Mouse (Mus musculus): ENCODE results near the gene Nfasc. TPM values are rescaled to one million over a fixed set of nuclear protein-coding genes. Genes with fewer than 3 reads are reported as not detected.

Gene Nfasc
- total and polyA plus RNA-seq, 3 experiments, result 0.04 TPM; not detected in 2

GRCm38 (mm10) chr1:132678935-132679334 is 62.7 kb downstream of the Nfasc start:
- dilution Hi-C loops (cut with MboI; ENCODE audit: extremely low pct_ligation_motif_present, extremely low pct_unique_long_range_greater_than_20kb, low sequenced_read_pairs), result no loop called here
- Histone ChIP-seq H3K9me3 (replicated peaks; ENCODE audit: low read length) (peaks cover 7% of the 10 kb centered on the region), H3K4me3 (replicated peaks in 1 of 3; ENCODE audit: low read depth in 2 of 3, low read length in 2 of 3, poor library complexity in 1 of 3) (no peak overlapping the region)

GRCm38 (mm10) chr1:132678076-132678475 is 63.5 kb downstream of the Nfasc start:
- peak; percentile 6 for DNase-seq (ENCODE audit: extremely low read depth)
- Histone ChIP-seq H3K79me2 (replicated peaks; ENCODE audit: control insufficient read depth, extremely low read depth, insufficient read depth, poor library complexity, severe bottlenecking) (no peaks in the 10 kb centered on the region), H3K9ac (ENCODE audit: insufficient read depth, low read depth) (no peak overlapping the region)

More at GRCm38 (mm10) chr1:132678935-132679334, 62.7 kb downstream of the Nfasc start:
- Histone ChIP-seq H3K27me3 (replicated peaks) (peaks cover 92% of the 10 kb centered on the region), H3K79me2 (replicated peaks; ENCODE audit: control insufficient read depth, extremely low read depth, insufficient read depth, poor library complexity, severe bottlenecking) (no peaks in the 10 kb centered on the region), H3K36me3 (replicated peaks in 1 of 2; ENCODE audit: control insufficient read depth in 1 of 2, insufficient read depth in 1 of 2, low read length in 1 of 2) (no peaks in the 10 kb centered on the region), H3K4me1 (ENCODE audit: control insufficient read depth in 1 of 2, insufficient read depth in 2 of 2) (no peaks in the 10 kb centered on the region), H3K27ac (ENCODE audit: insufficient read depth, low read depth) (no peak overlapping the region), H3K4me2 (ENCODE audit: insufficient read depth, low read depth, poor library complexity, severe bottlenecking) (no peak overlapping the region), H3K9ac (ENCODE audit: insufficient read depth, low read depth) (no peak overlapping the region)
- TF ChIP-seq EP300 (IDR thresholded peaks at IDR 0.05; ENCODE audit: low read length) (no peak), JUN (IDR thresholded peaks at IDR 0.05; ENCODE audit: insufficient read depth, low read depth, low read length) (no peak), MAZ (IDR thresholded peaks at IDR 0.05; ENCODE audit: low read depth, low read length) (no peak), E2F4 (IDR thresholded peaks at IDR 0.05; ENCODE audit: insufficient replicate concordance, low read depth, low read length) (no peak), RCOR1 (conservative IDR thresholded peaks at IDR 0.05; ENCODE audit: low read depth, low read length) (no peak), KAT2A (IDR thresholded peaks at IDR 0.05; ENCODE audit: insufficient replicate concordance, low read length) (no peak), ZMIZ1 (IDR thresholded peaks at IDR 0.05; ENCODE audit: low read depth, low read length) (no peak), NELFE (IDR thresholded peaks at IDR 0.05; ENCODE audit: low read depth, low read length) (no peak), MEF2A (IDR thresholded peaks at IDR 0.05; ENCODE audit: borderline replicate concordance, low read depth, low read length) (no peak), SMC3 (IDR thresholded peaks at IDR 0.05; ENCODE audit: low read depth, low read length) (no peak)
- no peak for DNase-seq (ENCODE audit: extremely low read depth)
- in situ Hi-C loops (cut with MboI; ENCODE audit: low pct_ligation_motif_present, low pct_unique_long_range_greater_than_20kb, low sequenced_read_pairs), result no loop called here

GRCm38 (mm10) chr1:132672704-132673103 is 68.9 kb downstream of the Nfasc start:
- Histone ChIP-seq H3K27ac (ENCODE audit: insufficient read depth, low read depth) (no peak overlapping the region), H3K4me3 (replicated peaks in 1 of 3; ENCODE audit: low read depth in 2 of 3, low read length in 2 of 3, poor library complexity in 1 of 3) (no peak overlapping the region), H3K9ac (ENCODE audit: insufficient read depth, low read depth) (no peak overlapping the region), H3K4me1 (ENCODE audit: control insufficient read depth in 1 of 2, insufficient read depth in 2 of 2) (no peaks in the 10 kb centered on the region), H3K4me2 (ENCODE audit: insufficient read depth, low read depth, poor library complexity, severe bottlenecking) (no peak overlapping the region), H3K79me2 (replicated peaks; ENCODE audit: control insufficient read depth, extremely low read depth, insufficient read depth, poor library complexity, severe bottlenecking) (no peaks in the 10 kb centered on the region), H3K27me3 (replicated peaks) (peaks cover 90% of the 10 kb centered on the region), H3K36me3 (replicated peaks in 1 of 2; ENCODE audit: control insufficient read depth in 1 of 2, insufficient read depth in 1 of 2, low read length in 1 of 2) (no peaks in the 10 kb centered on the region), H3K9me3 (replicated peaks; ENCODE audit: low read length) (no peaks in the 10 kb centered on the region)
- in situ Hi-C loops (cut with MboI; ENCODE audit: low pct_ligation_motif_present, low pct_unique_long_range_greater_than_20kb, low sequenced_read_pairs), result no loop called here
- dilution Hi-C loops (cut with MboI; ENCODE audit: extremely low pct_ligation_motif_present, extremely low pct_unique_long_range_greater_than_20kb, low sequenced_read_pairs), result no loop called here
- no peak for DNase-seq (ENCODE audit: extremely low read depth)
- TF ChIP-seq MEF2A (IDR thresholded peaks at IDR 0.05; ENCODE audit: borderline replicate concordance, low read depth, low read length) (no peak), USF1 (IDR thresholded peaks at IDR 0.05; ENCODE audit: low read depth, low read length) (no peak), IRF4 (IDR thresholded peaks at IDR 0.05; ENCODE audit: low read depth, low read length) (no peak), UBTF (IDR thresholded peaks at IDR 0.05; ENCODE audit: low read depth, low read length) (no peak), SMC3 (IDR thresholded peaks at IDR 0.05; ENCODE audit: low read depth, low read length) (no peak), ZNF384 (IDR thresholded peaks at IDR 0.05; ENCODE audit: low read depth, low read length) (no peak), HCFC1 (IDR thresholded peaks at IDR 0.05; ENCODE audit: low read depth, low read length) (no peak), GABPA (IDR thresholded peaks at IDR 0.05; ENCODE audit: insufficient replicate concordance, low read depth, low read length) (no peak), MXI1 (IDR thresholded peaks at IDR 0.05; ENCODE audit: low read depth, low read length) (no peak), MAZ (IDR thresholded peaks at IDR 0.05; ENCODE audit: low read depth, low read length) (no peak), ZC3H11A (IDR thresholded peaks at IDR 0.05; ENCODE audit: low read depth, low read length) (no peak)

More at GRCm38 (mm10) chr1:132678076-132678475, 63.5 kb downstream of the Nfasc start:
- H3K27ac ChIP-seq (ENCODE audit: insufficient read depth, low read depth), result no peak overlapping the region
- H3K36me3 ChIP-seq (replicated peaks in 1 of 2; ENCODE audit: control insufficient read depth in 1 of 2, insufficient read depth in 1 of 2, low read length in 1 of 2), result no peaks in the 10 kb centered on the region
- TF ChIP-seq ELF1 (IDR thresholded peaks at IDR 0.05; ENCODE audit: low read depth, low read length), result no peak
- no peak for TF ChIP-seq POLR2AphosphoS2 (IDR thresholded peaks at IDR 0.05; ENCODE audit: low read depth, low read length)
- TF ChIP-seq HCFC1 (IDR thresholded peaks at IDR 0.05; ENCODE audit: low read depth, low read length), result no peak
- no peak for TF ChIP-seq RAD21 (IDR thresholded peaks at IDR 0.05; ENCODE audit: low read depth, low read length)
- TF ChIP-seq MAX (IDR thresholded peaks at IDR 0.05; ENCODE audit: low read length), result no peak
- no peak for TF ChIP-seq PAX5 (IDR thresholded peaks at IDR 0.05; ENCODE audit: low read length)
- TF ChIP-seq JUND (conservative IDR thresholded peaks at IDR 0.05; ENCODE audit: low read depth, low read length), result no peak
- TF ChIP-seq CTCF (conservative IDR thresholded peaks at IDR 0.05 in 1 of 2, IDR thresholded peaks at IDR 0.05 in 1 of 2; ENCODE audit: low read depth in 2 of 2, low read length in 2 of 2), result peak in 1 of 2 experiments; percentile 35; a peak in 3 of 4 replicates
- in situ Hi-C loops (cut with MboI; ENCODE audit: low pct_ligation_motif_present, low pct_unique_long_range_greater_than_20kb, low sequenced_read_pairs) (no loop called here), dilution Hi-C loops (cut with MboI; ENCODE audit: extremely low pct_ligation_motif_present, extremely low pct_unique_long_range_greater_than_20kb, low sequenced_read_pairs) (no loop called here)
- H3K4me3 ChIP-seq (replicated peaks in 1 of 3; ENCODE audit: low read depth in 2 of 3, low read length in 2 of 3, poor library complexity in 1 of 3), result no peak overlapping the region
- H3K9me3 ChIP-seq (replicated peaks; ENCODE audit: low read length), result peaks cover 5% of the 10 kb centered on the region
- peaks cover 91% of the 10 kb centered on the region for H3K27me3 ChIP-seq (replicated peaks)
- H3K4me1 ChIP-seq (ENCODE audit: control insufficient read depth in 1 of 2, insufficient read depth in 2 of 2), result no peaks in the 10 kb centered on the region
- H3K4me2 ChIP-seq (ENCODE audit: insufficient read depth, low read depth, poor library complexity, severe bottlenecking), result no peak overlapping the region
